Mouse (Mus musculus) hindbrain, embryonic 11.5 days (tissue): ENCODE results near the gene Gm10643. TPM values are rescaled to one million over a fixed set of nuclear protein-coding genes. Genes with fewer than 3 reads are reported as not detected.

Experiments used
- ATAC-seq: fragments of 200-750 bp; cut with Nextera tagmentation; 2 replicates; pipeline ENCODE4 v1.8.0; 2017; ENCODE audit warnings: mild to moderate bottlenecking, moderate TSS enrichment, moderate library complexity; ENCODE audit not compliant: low FRiP score
- DNase-seq: peaks from one replicate; pipeline ENCODE4 v3.0.0-alpha.2; 2015; ENCODE audit warnings: low spot score
- H3K27ac ChIP-seq: fragments of 300-500 bp; sonication (generic); 2 replicates; pipeline ENCODE4 v1.5.1; 2014; ENCODE audit warnings: mild to moderate bottlenecking, low read depth, low read length
- H3K27me3 ChIP-seq: fragments of 300-500 bp; sonication (generic); 2 replicates; pipeline ENCODE4 v1.6.1; 2014; ENCODE audit warnings: mild to moderate bottlenecking, low read length, moderate library complexity, mixed read lengths; ENCODE audit not compliant: control insufficient read depth, insufficient read depth
- H3K36me3 ChIP-seq: fragments of 300-500 bp; sonication (generic); 2 replicates; pipeline ENCODE4 v1.6.1; 2014; ENCODE audit warnings: mild to moderate bottlenecking, low read length, moderate library complexity, mixed read lengths; ENCODE audit not compliant: control insufficient read depth, insufficient read depth
- H3K4me1 ChIP-seq: fragments of 300-500 bp; sonication (generic); replicated peaks from 2 replicates; pipeline ENCODE4 v1.6.1; 2014; ENCODE audit warnings: low read length, mixed read lengths; ENCODE audit not compliant: control insufficient read depth, insufficient read depth
- H3K4me2 ChIP-seq: fragments of 300-500 bp; sonication (generic); replicated peaks from 2 replicates; pipeline ENCODE4 v1.6.1; 2014; ENCODE audit warnings: mild to moderate bottlenecking, low read depth, low read length
- H3K4me3 ChIP-seq: fragments of 300-500 bp; sonication (generic); 2 replicates; pipeline ENCODE4 v1.5.1; 2014; ENCODE audit warnings: low read depth, low read length
- H3K9ac ChIP-seq: fragments of 300-500 bp; sonication (generic); 2 replicates; pipeline ENCODE4 v1.6.1; 2014; ENCODE audit warnings: low read depth, low read length
- H3K9me3 ChIP-seq: fragments of 300-500 bp; sonication (generic); 2 replicates; pipeline ENCODE4 v1.6.1; 2016; ENCODE audit warnings: low read length; ENCODE audit not compliant: control insufficient read depth
- WGBS: fragments of 180-500 bp; shearing (Covaris S2); extraction: QIAGEN DNeasy Blood & Tissue Kit; methylation state at CpG from one replicate; pipeline ENCODE4 v1.1.7; 2014; 5-methylcytosine and 5-hydroxymethylcytosine counted together
- microRNA counts: library from miRNA; unstranded; fragments of <30 nt; microRNA quantifications from one replicate; lab custom pipeline; 2015
- polyA plus RNA-seq: library from polyadenylated mRNA; unstranded; fragments of >200 nt; fragmentation: Nextera tagmentation; extraction: Ambion mirVana; gene quantifications from 2 replicates; pipeline ENCODE4 v1.2.1, GENCODE M21; 2014

Gm10643 gene
- polyA plus RNA-seq, 1 experiment from 2014 or later: 2.2 TPM

DNA sequence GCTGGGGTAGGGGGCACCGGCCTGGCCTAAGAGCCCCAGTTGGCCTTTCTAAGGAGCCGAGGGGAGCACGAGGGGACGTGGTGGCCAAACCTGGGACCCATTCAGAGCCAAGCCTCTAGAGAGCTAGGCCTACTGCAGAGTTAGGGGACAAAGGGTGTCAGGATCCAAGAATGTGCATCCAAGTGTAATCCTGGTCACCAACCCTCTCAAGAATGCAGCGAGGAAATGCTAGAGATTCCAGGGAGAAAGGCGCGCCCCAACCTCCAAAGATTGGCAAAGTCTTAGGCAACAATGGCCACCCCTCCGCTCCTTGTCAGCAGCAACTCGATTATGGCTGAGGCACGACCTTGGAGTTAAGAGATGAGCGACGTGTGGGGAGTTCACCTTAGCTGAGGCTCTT lies 43.4 kb downstream of the Gm10643 start:
- no peak overlapping the region for H3K9ac ChIP-seq
- H3K9me3 ChIP-seq: no peaks in the 10 kb centered on the region
- H3K4me1 ChIP-seq: no peaks in the 10 kb centered on the region
- DNase-seq: no peak
- H3K4me2 ChIP-seq: peak overlapping the region; percentile 21; the same call in 1 of the 2 replicates
- ATAC-seq: no peak
- peaks cover 3% of the 10 kb centered on the region for H3K27me3 ChIP-seq
- H3K36me3 ChIP-seq: no peaks in the 10 kb centered on the region
- H3K4me3 ChIP-seq: no peak overlapping the region
- H3K27ac ChIP-seq: no peak overlapping the region
- 47% methylated on average over 12 of the region's 12 CpGs for WGBS

DNA sequence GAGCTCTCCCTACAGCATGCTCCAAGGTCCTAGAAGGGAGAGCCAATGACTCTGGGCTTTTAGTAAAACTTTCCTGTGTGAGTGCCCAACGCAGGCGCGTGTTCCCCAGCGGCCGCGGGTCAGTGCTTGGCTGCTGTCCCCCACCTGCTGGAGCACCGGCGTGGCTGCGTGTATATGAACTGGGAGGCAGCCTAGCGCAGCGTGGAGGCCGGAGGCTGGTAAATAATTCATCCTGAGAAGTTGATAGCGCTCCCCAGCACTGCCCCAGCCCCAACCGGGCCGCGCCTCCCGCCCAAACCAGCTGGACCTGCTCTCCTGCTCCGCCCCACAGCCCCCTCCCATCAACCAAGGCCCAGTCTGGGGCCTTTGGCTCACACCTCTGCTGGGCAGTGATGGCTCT lies 43.8 kb downstream of the Gm10643 start, which contains the start of gene Palm3:
Gene Palm3 (plus strand): TSS at position 376 of the 400 bp plus-strand sequence.
- ATAC-seq (no peak), DNase-seq (no peak)
- Histone ChIP-seq H3K36me3 (no peaks in the 10 kb centered on the region), H3K27ac (no peak within 1 kb of the TSS), H3K9ac (no peak within 1 kb of the TSS), H3K4me1 (no peaks in the 10 kb centered on the region), H3K27me3 (peaks cover 2% of the 10 kb centered on the region), H3K4me2 (peak within 1 kb of the TSS; percentile 21; the same call in 1 of the 2 replicates), H3K4me3 (no peak within 1 kb of the TSS), H3K9me3 (no peaks in the 10 kb centered on the region)
- WGBS: 8% methylated on average over 18 of the region's 18 CpGs

DNA sequence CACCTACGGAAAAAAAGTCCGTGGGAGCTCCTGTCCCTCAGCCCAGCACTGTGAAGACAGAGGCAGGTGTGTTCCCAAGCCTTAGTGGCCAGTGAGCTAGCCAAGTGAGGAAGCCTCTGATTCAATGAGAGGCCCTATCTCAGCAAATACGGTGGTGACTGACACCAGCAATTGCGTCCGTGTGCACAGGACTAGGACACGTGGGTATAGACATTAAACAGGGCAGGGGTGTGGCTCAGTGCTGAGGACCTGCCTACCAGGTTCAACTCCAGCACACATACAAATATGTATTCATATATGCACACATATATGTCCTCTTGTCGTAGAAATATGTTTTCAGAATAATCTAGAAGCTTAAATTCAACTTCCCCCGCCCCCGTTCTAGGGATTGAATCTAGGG lies 45.2 kb downstream of the Gm10643 start:
- no peaks in the 10 kb centered on the region for H3K4me1 ChIP-seq
- no peak overlapping the region for H3K9ac ChIP-seq
- H3K27ac ChIP-seq: no peak overlapping the region
- H3K4me3 ChIP-seq: no peak overlapping the region
- ATAC-seq (no peak), DNase-seq (no peak)
- 83% methylated on average over 9 of the region's 9 CpGs for WGBS
- no peaks in the 10 kb centered on the region; the same call in none of the 2 replicates for H3K27me3 ChIP-seq
- no peaks in the 10 kb centered on the region for H3K36me3 ChIP-seq
- no peak overlapping the region for H3K4me2 ChIP-seq
- H3K9me3 ChIP-seq: no peaks in the 10 kb centered on the region

DNA sequence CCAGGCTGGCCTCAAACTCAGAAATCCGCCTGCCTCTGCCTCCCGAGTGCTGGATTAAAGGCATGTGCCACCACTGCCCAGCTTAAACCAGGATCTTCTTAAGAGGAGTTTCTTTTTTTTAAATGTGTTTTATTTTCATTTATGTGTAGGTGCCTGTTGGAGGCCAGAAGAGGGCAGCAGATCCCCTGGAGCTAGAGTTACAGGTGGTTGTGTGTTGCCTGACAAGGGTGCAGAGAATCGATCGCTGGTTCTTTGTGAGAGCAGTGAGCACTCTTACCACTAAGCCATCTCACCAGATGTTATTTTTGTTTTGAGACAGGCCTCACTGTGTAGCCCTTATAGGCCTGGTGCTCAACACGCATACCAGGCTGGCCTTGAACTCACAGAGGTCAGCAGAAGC lies 49.1 kb downstream of the Gm10643 start:
- H3K9me3 ChIP-seq: no peaks in the 10 kb centered on the region
- H3K4me3 ChIP-seq: no peak overlapping the region
- WGBS: 93% methylated on average over 5 of the region's 5 CpGs
- no peaks in the 10 kb centered on the region for H3K36me3 ChIP-seq
- ATAC-seq (no peak), DNase-seq (no peak)
- peaks cover 26% of the 10 kb centered on the region for H3K27me3 ChIP-seq
- H3K4me1 ChIP-seq: peaks cover 11% of the 10 kb centered on the region
- H3K4me2 ChIP-seq: no peak overlapping the region
- H3K9ac ChIP-seq: no peak overlapping the region
- H3K27ac ChIP-seq: no peak overlapping the region

MicroRNAs within 50 kb of the gene (microRNA counts, 519-probe panel; counts per million panel counts)
- 3,774 counts per million, percentile 32 among the panel's probes with 10 or more counts for microRNA mmu-miR-709 (lab: Ali Mortazavi, UCI)

Other genes starting within 250 kb of the Gm10643 start
- gene Adgrl1, start 165.0 kb downstream of the Gm10643 start, polyA plus RNA-seq: 19.9 and 23.7 TPM in 2 replicates
- gene Gm10644, start 109.9 kb downstream of the Gm10643 start, polyA plus RNA-seq: 0.93 and 1.2 TPM in 2 replicates
- gene Asf1b, start 109.6 kb downstream of the Gm10643 start, polyA plus RNA-seq: 79.5 and 80.6 TPM in 2 replicates
- gene Prkaca, start 92.1 kb downstream of the Gm10643 start, polyA plus RNA-seq: 139 TPM in 2 replicates
- gene Samd1, start 67.5 kb downstream of the Gm10643 start, polyA plus RNA-seq: 15.1 and 17.0 TPM in 2 replicates
- gene 1700067K01Rik, start 63.6 kb downstream of the Gm10643 start, polyA plus RNA-seq: 0.80 and 0.93 TPM in 2 replicates
- gene 2210011C24Rik, start 53.0 kb downstream of the Gm10643 start, polyA plus RNA-seq: 0.22 TPM in 1 of 2 replicates, not detected in the other
- 3.3 and 3.5 TPM in 2 replicates for gene Palm3, start 43.7 kb downstream of the Gm10643 start, polyA plus RNA-seq
- gene Il27ra, start 22.5 kb downstream of the Gm10643 start, polyA plus RNA-seq: not detected in 2 replicates
- 0.48 TPM in 1 of 2 replicates, not detected in the other for gene Rln3, start 20.1 kb downstream of the Gm10643 start, polyA plus RNA-seq
- gene Rfx1, start 1.7 kb upstream of the Gm10643 start, polyA plus RNA-seq: 5.5 and 8.8 TPM in 2 replicates
- gene Dcaf15, start 39.6 kb upstream of the Gm10643 start, polyA plus RNA-seq: 12.5 and 12.8 TPM in 2 replicates
- gene Podnl1, start 60.9 kb upstream of the Gm10643 start, polyA plus RNA-seq: 0.17 and 0.23 TPM in 2 replicates
- 8.5 and 8.8 TPM in 2 replicates for gene Cc2d1a, start 82.8 kb upstream of the Gm10643 start, polyA plus RNA-seq
- 0.57 and 0.88 TPM in 2 replicates for gene 4930432K21Rik, start 82.9 kb upstream of the Gm10643 start, polyA plus RNA-seq
- gene Nanos3, start 120.1 kb upstream of the Gm10643 start, polyA plus RNA-seq: 4.5 and 5.6 TPM in 2 replicates
- 22.5 and 26.1 TPM in 2 replicates for gene Zswim4, start 171.9 kb upstream of the Gm10643 start, polyA plus RNA-seq
- 298 and 313 TPM in 2 replicates for gene D8Ertd738e, start 184.6 kb upstream of the Gm10643 start, polyA plus RNA-seq
- 49.8 and 51.2 TPM in 2 replicates for gene Mri1, start 192.2 kb upstream of the Gm10643 start, polyA plus RNA-seq
- gene Ccdc130, start 205.2 kb upstream of the Gm10643 start, polyA plus RNA-seq: 21.3 and 27.4 TPM in 2 replicates